Mouse (Mus musculus) liver, embryonic 13.5 days (tissue): Measurements from ENCODE around the gene Spata1. TPM values are rescaled to one million over a fixed set of nuclear protein-coding genes. Genes with fewer than 3 reads are reported as not detected.
"Not testable (repeated sequence)": the region's sequence is repeated elsewhere in the genome, so short reads cannot be mapped to it uniquely, and the experiment has no call there.

ENCODE experiments used
- ATAC-seq: fragments of 200-750 bp; cut with Nextera tagmentation; 2 replicates; pipeline ENCODE4 v1.8.0; 2017; ENCODE audit warnings: low read depth, mild to moderate bottlenecking, moderate number of reproducible peaks, moderate library complexity
- DNase-seq: peaks from one replicate; pipeline ENCODE4 v3.0.0; 2022
- H3K27ac ChIP-seq: fragments of 300-500 bp; sonication (generic); 2 replicates; pipeline ENCODE4 v1.5.1; 2015; ENCODE audit warnings: moderate library complexity, mild to moderate bottlenecking, inconsistent platforms
- H3K27me3 ChIP-seq: fragments of 300-500 bp; sonication (generic); 2 replicates; pipeline ENCODE4 v1.6.1; 2015; ENCODE audit warnings: mild to moderate bottlenecking, inconsistent platforms
- H3K36me3 ChIP-seq: fragments of 300-500 bp; sonication (generic); 2 replicates; pipeline ENCODE4 v1.6.1; 2015; ENCODE audit warnings: mild to moderate bottlenecking, inconsistent platforms
- H3K4me1 ChIP-seq: fragments of 300-500 bp; sonication (generic); replicated peaks from 2 replicates; pipeline ENCODE4 v1.6.1; 2015; ENCODE audit warnings: inconsistent platforms
- H3K4me2 ChIP-seq: fragments of 300-500 bp; sonication (generic); 2 replicates; pipeline ENCODE4 v1.6.1; 2015; ENCODE audit warnings: inconsistent platforms, mild to moderate bottlenecking, moderate library complexity
- H3K4me3 ChIP-seq: fragments of 300-500 bp; sonication (generic); replicated peaks from 2 replicates; pipeline ENCODE4 v1.5.1; 2015; ENCODE audit warnings: mild to moderate bottlenecking, inconsistent platforms
- H3K9ac ChIP-seq: fragments of 300-500 bp; sonication (generic); 2 replicates; pipeline ENCODE4 v1.6.1; 2015; ENCODE audit warnings: mild to moderate bottlenecking, inconsistent platforms
- H3K9me3 ChIP-seq: fragments of 300-500 bp; sonication (generic); replicated peaks from 2 replicates; pipeline ENCODE4 v1.6.1; 2016; ENCODE audit warnings: inconsistent platforms
- WGBS: fragments of 180-500 bp; shearing (Covaris S2); methylation state at CpG from one replicate; pipeline ENCODE4 v1.1.7; 2015; ENCODE audit not compliant: insufficient replicate concordance; 5-methylcytosine and 5-hydroxymethylcytosine counted together
- polyA plus RNA-seq: library from polyadenylated mRNA; unstranded; fragments of >200 nt; fragmentation: Nextera tagmentation; extraction: Ambion mirVana; gene quantifications from 2 replicates; pipeline ENCODE4 v1.2.1, GENCODE M21; 2015

The Spata1 gene
- polyA plus RNA-seq, 1 experiment from 2014 or later = 0.88 TPM

- no peak for DNase-seq
- H3K4me1 ChIP-seq = peaks cover 12% of the 10 kb centered on the region
- no peaks in the 10 kb centered on the region for H3K27me3 ChIP-seq
- H3K36me3 ChIP-seq = peaks cover 97% of the 10 kb centered on the region
- no peak for ATAC-seq
- H3K4me3 ChIP-seq = no peak overlapping the region
- 93% methylated on average over 8 of the region's 8 CpGs for WGBS
- no peak overlapping the region for H3K9ac ChIP-seq
- H3K9me3 ChIP-seq = no peaks in the 10 kb centered on the region
- no peak overlapping the region for H3K4me2 ChIP-seq
- no peak overlapping the region for H3K27ac ChIP-seq
These were observed 63.4 kb downstream of the Spata1 start for GRCm38 (mm10) chr3:146436114-146436513.

- no peak overlapping the region for H3K27ac ChIP-seq
- no peak overlapping the region for H3K4me3 ChIP-seq
- H3K36me3 ChIP-seq = peaks cover 99% of the 10 kb centered on the region
- no peak for ATAC-seq
- H3K9me3 ChIP-seq = no peaks in the 10 kb centered on the region
- no peak overlapping the region for H3K9ac ChIP-seq
- H3K27me3 ChIP-seq = no peaks in the 10 kb centered on the region
- H3K4me2 ChIP-seq = no peak overlapping the region
- H3K4me1 ChIP-seq = peaks cover 16% of the 10 kb centered on the region
- no peak for DNase-seq
- 88% methylated on average over 11 of the region's 11 CpGs for WGBS
These were observed 64.0 kb downstream of the Spata1 start for GRCm38 (mm10) chr3:146435533-146435932.

- H3K27me3 ChIP-seq = no peaks in the 10 kb centered on the region
- no peak overlapping the region for H3K4me2 ChIP-seq
- H3K36me3 ChIP-seq = peaks cover 99% of the 10 kb centered on the region
- no peak for ATAC-seq
- H3K4me1 ChIP-seq = peaks cover 16% of the 10 kb centered on the region
- H3K9ac ChIP-seq = no peak overlapping the region
- H3K4me3 ChIP-seq = no peak overlapping the region
- no peak for DNase-seq
- WGBS = 91% methylated on average over 8 of the region's 8 CpGs
- H3K27ac ChIP-seq = no peak overlapping the region
- no peaks in the 10 kb centered on the region for H3K9me3 ChIP-seq
These were observed 64.9 kb downstream of the Spata1 start for GRCm38 (mm10) chr3:146434686-146435085.

- peaks cover 100% of the 10 kb centered on the region for H3K36me3 ChIP-seq
- 88% methylated on average over 14 of the region's 14 CpGs for whole genome bisulfite sequencing
- H3K27me3 ChIP-seq = no peaks in the 10 kb centered on the region
These were observed 65.7 kb downstream of the Spata1 start for GRCm38 (mm10) chr3:146433681-146434350.

GRCm38 (mm10) chr3:146433063-146433462 lies 66.5 kb downstream of the Spata1 start:
- H3K27me3 ChIP-seq, H3K4me2 ChIP-seq, H3K9me3 ChIP-seq, H3K4me3 ChIP-seq, H3K9ac ChIP-seq, H3K27ac ChIP-seq, DNase-seq: not testable (repeated sequence)
- Histone ChIP-seq H3K4me1 (peaks cover 16% of the 10 kb centered on the region), H3K36me3 (peaks cover 100% of the 10 kb centered on the region)
- ATAC-seq = 0 out of 2 replicates have a peak, but pooled peaks have one; percentile 17
- 78% methylated on average over 11 of the region's 11 CpGs for WGBS

More at GRCm38 (mm10) chr3:146433681-146434350, 65.7 kb downstream of the Spata1 start:
- Histone ChIP-seq H3K9ac (no peak overlapping the region), H3K9me3 (no peaks in the 10 kb centered on the region), H3K4me2 (no peak overlapping the region), H3K27ac (no peak overlapping the region), H3K4me1 (peaks cover 16% of the 10 kb centered on the region), H3K4me3 (no peak overlapping the region)
- no peak for DNase-seq
- ATAC-seq = peak; percentile 12; the same call in 1 of the 2 replicates

GRCm38 (mm10) chr3:146426489-146426888 lies 73.1 kb downstream of the Spata1 start:
- DNase-seq (no peak), ATAC-seq (no peak)
- Histone ChIP-seq H3K27me3 (no peaks in the 10 kb centered on the region), H3K9me3 (no peaks in the 10 kb centered on the region), H3K36me3 (peaks cover 92% of the 10 kb centered on the region), H3K4me3 (no peak overlapping the region), H3K4me2 (no peak overlapping the region), H3K27ac (no peak overlapping the region), H3K9ac (no peak overlapping the region), H3K4me1 (peaks cover 12% of the 10 kb centered on the region; the same call in 1 of the 2 replicates)
- whole genome bisulfite sequencing = 91% methylated on average over 8 of the region's 8 CpGs

- no peak overlapping the region for H3K4me2 ChIP-seq
- H3K4me1 ChIP-seq = peaks cover 8% of the 10 kb centered on the region; the same call in 1 of the 2 replicates
- no peak overlapping the region for H3K4me3 ChIP-seq
- ATAC-seq (no peak), DNase-seq (no peak)
- no peak overlapping the region for H3K9ac ChIP-seq
- H3K27me3 ChIP-seq = no peaks in the 10 kb centered on the region
- WGBS = 88% methylated on average over 7 of the region's 7 CpGs
- H3K27ac ChIP-seq = no peak overlapping the region
- peaks cover 92% of the 10 kb centered on the region for H3K36me3 ChIP-seq
- no peaks in the 10 kb centered on the region for H3K9me3 ChIP-seq
These were observed 73.7 kb downstream of the Spata1 start for GRCm38 (mm10) chr3:146425902-146426301.

- H3K4me1 ChIP-seq = peaks cover 13% of the 10 kb centered on the region; the same call in 1 of the 2 replicates
- 84% methylated on average over 7 of the region's 7 CpGs for WGBS
- peaks cover 92% of the 10 kb centered on the region for H3K36me3 ChIP-seq
- no peaks in the 10 kb centered on the region for H3K9me3 ChIP-seq
- no peak overlapping the region for H3K4me2 ChIP-seq
- H3K4me3 ChIP-seq = no peak overlapping the region
- H3K27me3 ChIP-seq = no peaks in the 10 kb centered on the region
- H3K27ac ChIP-seq = no peak overlapping the region
- ATAC-seq = no peak
- H3K9ac ChIP-seq = no peak overlapping the region
- no peak for DNase-seq
These were observed 75.2 kb downstream of the Spata1 start for GRCm38 (mm10) chr3:146424306-146424900.

GRCm38 (mm10) chr3:146423710-146424109 lies 75.8 kb downstream of the Spata1 start:
- no peak overlapping the region for H3K4me3 ChIP-seq
- DNase-seq (no peak), ATAC-seq (no peak)
- no peak overlapping the region for H3K9ac ChIP-seq
- peaks cover 13% of the 10 kb centered on the region; the same call in 1 of the 2 replicates for H3K4me1 ChIP-seq
- H3K27ac ChIP-seq = no peak overlapping the region
- H3K9me3 ChIP-seq = no peaks in the 10 kb centered on the region
- 84% methylated on average over 7 of the region's 7 CpGs for WGBS
- H3K27me3 ChIP-seq = no peaks in the 10 kb centered on the region
- peaks cover 92% of the 10 kb centered on the region for H3K36me3 ChIP-seq
- no peak overlapping the region for H3K4me2 ChIP-seq

- WGBS = 45% methylated on average over 8 of the region's 8 CpGs
- no peaks in the 10 kb centered on the region for H3K27me3 ChIP-seq
- H3K9me3 ChIP-seq = no peaks in the 10 kb centered on the region
- DNase-seq (no peak), ATAC-seq (no peak)
- H3K36me3 ChIP-seq = peaks cover 91% of the 10 kb centered on the region
- H3K9ac ChIP-seq = no peak overlapping the region
- H3K27ac ChIP-seq = no peak overlapping the region
- no peak overlapping the region for H3K4me3 ChIP-seq
- no peak overlapping the region for H3K4me2 ChIP-seq
- H3K4me1 ChIP-seq = peaks cover 21% of the 10 kb centered on the region
These were observed 77.8 kb downstream of the Spata1 start for GRCm38 (mm10) chr3:146421787-146422186.

- Histone ChIP-seq H3K27me3 (no peaks in the 10 kb centered on the region), H3K4me2 (no peak overlapping the region), H3K9ac (no peak overlapping the region), H3K9me3 (no peaks in the 10 kb centered on the region), H3K36me3 (peaks cover 96% of the 10 kb centered on the region), H3K27ac (no peak overlapping the region), H3K4me3 (no peak overlapping the region), H3K4me1 (peaks cover 29% of the 10 kb centered on the region)
- no peak for ATAC-seq
- DNase-seq = no peak
- 81% methylated on average over 15 of the region's 15 CpGs for WGBS
These were observed 79.5 kb downstream of the Spata1 start for GRCm38 (mm10) chr3:146419992-146420537.
